Mouse (Mus musculus): ENCODE results near the gene Prrt1. TPM values are rescaled to one million over a fixed set of nuclear protein-coding genes. Genes with fewer than 3 reads are reported as not detected.

The Prrt1 gene
- total and polyA plus RNA-seq, 3 experiments = not detected

- in situ Hi-C loops (cut with MboI; ENCODE audit: low pct_ligation_motif_present, low pct_unique_long_range_greater_than_20kb, low sequenced_read_pairs) (no loop called here), dilution Hi-C loops (cut with MboI; ENCODE audit: extremely low pct_ligation_motif_present, extremely low pct_unique_long_range_greater_than_20kb, low sequenced_read_pairs) (no loop called here)
- H3K27me3 ChIP-seq (replicated peaks) = no peaks in the 10 kb centered on the region
- H3K4me2 ChIP-seq (ENCODE audit: insufficient read depth, low read depth, poor library complexity, severe bottlenecking) = no peak overlapping the region
- H3K4me3 ChIP-seq (replicated peaks in 1 of 3; ENCODE audit: low read depth in 2 of 3, low read length in 2 of 3, poor library complexity in 1 of 3) = no peak overlapping the region
- H3K36me3 ChIP-seq (replicated peaks in 1 of 2; ENCODE audit: control insufficient read depth in 1 of 2, insufficient read depth in 1 of 2, low read length in 1 of 2) = peaks cover 52 to 77% of the 10 kb centered on the region in 2 experiments
- H3K27ac ChIP-seq (ENCODE audit: insufficient read depth, low read depth) = no peak overlapping the region
- H3K9ac ChIP-seq (ENCODE audit: insufficient read depth, low read depth) = no peak overlapping the region
- H3K9me3 ChIP-seq (replicated peaks; ENCODE audit: low read length) = no peaks in the 10 kb centered on the region
- peak; percentile 49 for DNase-seq (ENCODE audit: extremely low read depth)
- TF ChIP-seq CTCF (conservative IDR thresholded peaks at IDR 0.05 in 1 of 2, IDR thresholded peaks at IDR 0.05 in 1 of 2; ENCODE audit: low read depth in 2 of 2, low read length in 2 of 2) (peak; percentile 47 to 65), RAD21 (IDR thresholded peaks at IDR 0.05; ENCODE audit: low read depth, low read length) (peak; percentile 17), PAX5 (IDR thresholded peaks at IDR 0.05; ENCODE audit: low read length) (no peak), SMC3 (IDR thresholded peaks at IDR 0.05; ENCODE audit: low read depth, low read length) (peak; percentile 51), POLR2A (IDR thresholded peaks at IDR 0.05; ENCODE audit: low read depth, low read length) (no peak)
- peaks cover 7 to 12% of the 10 kb centered on the region in 2 experiments for H3K4me1 ChIP-seq (ENCODE audit: control insufficient read depth in 1 of 2, insufficient read depth in 2 of 2)
- no peaks in the 10 kb centered on the region for H3K79me2 ChIP-seq (replicated peaks; ENCODE audit: control insufficient read depth, extremely low read depth, insufficient read depth, poor library complexity, severe bottlenecking)
Observed at GRCm38 (mm10) chr17:34653746-34654285, 24.5 kb downstream of the Prrt1 start.

GRCm38 (mm10) chr17:34654392-34654791, 25.1 kb downstream of the Prrt1 start:
- H3K27ac ChIP-seq (ENCODE audit: insufficient read depth, low read depth) = no peak overlapping the region
- H3K36me3 ChIP-seq (replicated peaks in 1 of 2; ENCODE audit: control insufficient read depth in 1 of 2, insufficient read depth in 1 of 2, low read length in 1 of 2) = peaks cover 52 to 74% of the 10 kb centered on the region in 2 experiments
- dilution Hi-C loops (cut with MboI; ENCODE audit: extremely low pct_ligation_motif_present, extremely low pct_unique_long_range_greater_than_20kb, low sequenced_read_pairs) (no loop called here), in situ Hi-C loops (cut with MboI; ENCODE audit: low pct_ligation_motif_present, low pct_unique_long_range_greater_than_20kb, low sequenced_read_pairs) (no loop called here)
- peaks cover 4 to 6% of the 10 kb centered on the region in 2 experiments for H3K4me1 ChIP-seq (ENCODE audit: control insufficient read depth in 1 of 2, insufficient read depth in 2 of 2)
- H3K79me2 ChIP-seq (replicated peaks; ENCODE audit: control insufficient read depth, extremely low read depth, insufficient read depth, poor library complexity, severe bottlenecking) = no peaks in the 10 kb centered on the region
- H3K4me2 ChIP-seq (ENCODE audit: insufficient read depth, low read depth, poor library complexity, severe bottlenecking) = no peak overlapping the region
- no peak for TF ChIP-seq GABPA (IDR thresholded peaks at IDR 0.05; ENCODE audit: insufficient replicate concordance, low read depth, low read length)
- no peak for TF ChIP-seq NELFE (IDR thresholded peaks at IDR 0.05; ENCODE audit: low read depth, low read length)
- no peak for TF ChIP-seq SMC3 (IDR thresholded peaks at IDR 0.05; ENCODE audit: low read depth, low read length)
- no peak for TF ChIP-seq MXI1 (IDR thresholded peaks at IDR 0.05; ENCODE audit: low read depth, low read length)
- TF ChIP-seq MYC (IDR thresholded peaks at IDR 0.05; ENCODE audit: low read depth, low read length) = no peak
- TF ChIP-seq MEF2A (IDR thresholded peaks at IDR 0.05; ENCODE audit: borderline replicate concordance, low read depth, low read length) = no peak
- no peak for TF ChIP-seq MAX (IDR thresholded peaks at IDR 0.05; ENCODE audit: low read length)
- no peak for TF ChIP-seq ETS1 (conservative IDR thresholded peaks at IDR 0.05; ENCODE audit: low read depth, low read length)
- no peak for TF ChIP-seq EP300 (IDR thresholded peaks at IDR 0.05; ENCODE audit: low read length)
- TF ChIP-seq MAZ (IDR thresholded peaks at IDR 0.05; ENCODE audit: low read depth, low read length) = no peak
- TF ChIP-seq CHD2 (IDR thresholded peaks at IDR 0.05; ENCODE audit: low read length) = no peak
- TF ChIP-seq SIN3A (IDR thresholded peaks at IDR 0.05; ENCODE audit: low read length) = no peak
- no peak for TF ChIP-seq TCF12 (IDR thresholded peaks at IDR 0.05; ENCODE audit: low read depth, low read length)
- no peak for TF ChIP-seq ELF1 (IDR thresholded peaks at IDR 0.05; ENCODE audit: low read depth, low read length)
- no peak for TF ChIP-seq IRF4 (IDR thresholded peaks at IDR 0.05; ENCODE audit: low read depth, low read length)
- no peak overlapping the region for H3K4me3 ChIP-seq (replicated peaks in 1 of 3; ENCODE audit: low read depth in 2 of 3, low read length in 2 of 3, poor library complexity in 1 of 3)
- H3K27me3 ChIP-seq (replicated peaks) = peaks cover 4% of the 10 kb centered on the region
- no peaks in the 10 kb centered on the region for H3K9me3 ChIP-seq (replicated peaks; ENCODE audit: low read length)
- DNase-seq (ENCODE audit: extremely low read depth) = no peak
- no peak overlapping the region for H3K9ac ChIP-seq (ENCODE audit: insufficient read depth, low read depth)
